ENCODE assay signal across 14 mouse cellular contexts in genomic region chr17:47230715-47231114, GRCm38 (mm10).
DNase-seq lines count a peak whose midpoint lies in the region; ATAC-seq and TF ChIP-seq lines count a peak whose summit lies in the region.
"Had no signal": no experiment of that assay in that cellular context is flagged by ENCODE, and none has a peak within 500 bp of the region (broad histone marks: within the 10 kb centered on the region; RNA-seq: fewer than 3 reads in every experiment).

No protein-coding gene starts in this region.

- H3K9me3 ChIP-seq in hindbrain, embryonic 11.5 days (ENCODE audit: control insufficient read depth, low read length): no peaks in the 10 kb centered on the region
- H3K9me3 ChIP-seq in hindbrain, embryonic 12.5 days (replicated peaks): no peaks in the 10 kb centered on the region; the same call in 1 of the 2 replicates
- no peaks in the 10 kb centered on the region for H3K9me3 ChIP-seq in midbrain, postnatal 0 days (ENCODE audit: low read length)
- no peaks in the 10 kb centered on the region for H3K9me3 ChIP-seq in midbrain, embryonic 16.5 days (replicated peaks; ENCODE audit: control insufficient read depth, low read length, poor library complexity, severe bottlenecking)
- H3K9me3 ChIP-seq in G1E (replicated peaks): no peaks in the 10 kb centered on the region
- no peaks in the 10 kb centered on the region for H3K9me3 ChIP-seq in liver, postnatal 0 days (ENCODE audit: low read length)
- H3K9me3 ChIP-seq in forebrain, embryonic 11.5 days (ENCODE audit: control insufficient read depth, low read length): no peaks in the 10 kb centered on the region
- H3K9me3 ChIP-seq: embryonic facial prominence, embryonic 15.5 days; limb, embryonic 15.5 days; midbrain, embryonic 12.5 days had no signal

- over 99% methylated on average over 10 of the region's 10 CpGs for WGBS in hindbrain, embryonic 11.5 days
- WGBS in hindbrain, embryonic 12.5 days: 89% methylated on average over 10 of the region's 10 CpGs
- 98% methylated on average over 10 of the region's 10 CpGs for WGBS in midbrain, postnatal 0 days
- 98% methylated on average over 10 of the region's 10 CpGs for WGBS in midbrain, embryonic 16.5 days
- 90% methylated on average over 10 of the region's 10 CpGs for WGBS in liver, postnatal 0 days (ENCODE audit: insufficient replicate concordance)
- 92% methylated on average over 10 of the region's 10 CpGs for WGBS in forebrain, embryonic 11.5 days

- ATAC-seq in hindbrain, embryonic 11.5 days (ENCODE audit: low FRiP score): no peak
- no peak for ATAC-seq in hindbrain, embryonic 12.5 days (ENCODE audit: low FRiP score)
- no peak for ATAC-seq in midbrain, postnatal 0 days (ENCODE audit: low FRiP score)
- ATAC-seq in midbrain, embryonic 16.5 days: no peak
- ATAC-seq in G1E (ENCODE audit: extremely low read depth, insufficient number of reproducible peaks, low FRiP score, poor library complexity, severe bottlenecking): no peak
- ATAC-seq in liver, postnatal 0 days: no peak
- no peak for ATAC-seq in megakaryocyte-erythroid progenitor cell, adult 5-6 weeks (replicated peaks; ENCODE audit: low FRiP score, low TSS enrichment, poor library complexity, severe bottlenecking)
- ATAC-seq in forebrain, embryonic 11.5 days (replicated peaks; ENCODE audit: low FRiP score): no peak

- no peaks in the 10 kb centered on the region for H3K4me1 ChIP-seq in hindbrain, embryonic 11.5 days (replicated peaks; ENCODE audit: control insufficient read depth, insufficient read depth, low read length)
- no peaks in the 10 kb centered on the region for H3K4me1 ChIP-seq in hindbrain, embryonic 12.5 days
- 0 out of 2 replicates have a peak, but pooled peaks cover under 1% of the 10 kb centered on the region for H3K4me1 ChIP-seq in midbrain, postnatal 0 days (ENCODE audit: insufficient read depth, low read length)
- H3K4me1 ChIP-seq in midbrain, embryonic 16.5 days (ENCODE audit: control insufficient read depth, insufficient read depth, low read length): no peaks in the 10 kb centered on the region
- H3K4me1 ChIP-seq in G1E (ENCODE audit: insufficient read depth, low read depth, low read length): no peaks in the 10 kb centered on the region
- peaks cover 2% of the 10 kb centered on the region for H3K4me1 ChIP-seq in liver, postnatal 0 days (ENCODE audit: insufficient read depth)
- no peaks in the 10 kb centered on the region for H3K4me1 ChIP-seq in forebrain, embryonic 11.5 days (replicated peaks; ENCODE audit: control insufficient read depth, insufficient read depth, low read length)
- H3K4me1 ChIP-seq: midbrain, embryonic 12.5 days had no signal

- no peak overlapping the region for H3K27ac ChIP-seq in hindbrain, embryonic 11.5 days (ENCODE audit: low read depth, low read length)
- H3K27ac ChIP-seq in hindbrain, embryonic 12.5 days: no peak overlapping the region
- no peak overlapping the region for H3K27ac ChIP-seq in midbrain, postnatal 0 days (ENCODE audit: low read depth, low read length)
- H3K27ac ChIP-seq in midbrain, embryonic 16.5 days (ENCODE audit: low read length): no peak overlapping the region
- H3K27ac ChIP-seq in liver, postnatal 0 days (ENCODE audit: low read depth): no peak overlapping the region
- no peak overlapping the region for H3K27ac ChIP-seq in forebrain, embryonic 11.5 days (ENCODE audit: low read depth, low read length)
- H3K27ac ChIP-seq: embryonic facial prominence, embryonic 15.5 days; limb, embryonic 15.5 days; midbrain, embryonic 12.5 days had no signal

- no peak overlapping the region for H3K4me3 ChIP-seq in hindbrain, embryonic 11.5 days (ENCODE audit: low read depth, low read length)
- H3K4me3 ChIP-seq in hindbrain, embryonic 12.5 days: no peak overlapping the region
- no peak overlapping the region for H3K4me3 ChIP-seq in midbrain, postnatal 0 days (ENCODE audit: low read depth, low read length)
- no peak overlapping the region for H3K4me3 ChIP-seq in midbrain, embryonic 16.5 days (ENCODE audit: low read depth, low read length)
- H3K4me3 ChIP-seq in G1E (ENCODE audit: low read depth, low read length): no peak overlapping the region
- no peak overlapping the region for H3K4me3 ChIP-seq in liver, postnatal 0 days (ENCODE audit: low read depth, low read length)
- no peak overlapping the region for H3K4me3 ChIP-seq in forebrain, embryonic 11.5 days (ENCODE audit: low read depth, low read length)
- H3K4me3 ChIP-seq: embryonic facial prominence, embryonic 15.5 days; limb, embryonic 15.5 days; midbrain, embryonic 12.5 days had no signal

- no peak overlapping the region for H3K9ac ChIP-seq in hindbrain, embryonic 11.5 days (ENCODE audit: low read depth, low read length)
- no peak overlapping the region for H3K9ac ChIP-seq in hindbrain, embryonic 12.5 days
- H3K9ac ChIP-seq in midbrain, postnatal 0 days (replicated peaks; ENCODE audit: low read length, poor library complexity, severe bottlenecking): no peak overlapping the region
- H3K9ac ChIP-seq in midbrain, embryonic 16.5 days (ENCODE audit: low read depth, low read length): no peak overlapping the region
- no peak overlapping the region for H3K9ac ChIP-seq in liver, postnatal 0 days (replicated peaks)
- H3K9ac ChIP-seq in forebrain, embryonic 11.5 days (ENCODE audit: low read length): no peak overlapping the region
- H3K9ac ChIP-seq: embryonic facial prominence, embryonic 15.5 days; limb, embryonic 15.5 days; midbrain, embryonic 12.5 days had no signal

- peak; percentile 38 for TF ChIP-seq CTCF in midbrain, postnatal 0 days (IDR thresholded peaks at IDR 0.05)
- 0 out of 2 replicates have a peak, but pooled peaks have one; percentile 7 for TF ChIP-seq CTCF in G1E (IDR thresholded peaks at IDR 0.05; ENCODE audit: low read depth, low read length)
- peak; percentile 57 for TF ChIP-seq CTCF in liver, postnatal 0 days (IDR thresholded peaks at IDR 0.05; ENCODE audit: low read depth)

- no peak overlapping the region for H3K4me2 ChIP-seq in hindbrain, embryonic 11.5 days (replicated peaks; ENCODE audit: low read depth, low read length)
- no peak overlapping the region for H3K4me2 ChIP-seq in hindbrain, embryonic 12.5 days (replicated peaks)
- H3K4me2 ChIP-seq in midbrain, postnatal 0 days (ENCODE audit: low read depth, low read length, poor library complexity, severe bottlenecking): no peak overlapping the region
- no peak overlapping the region for H3K4me2 ChIP-seq in midbrain, embryonic 16.5 days (ENCODE audit: low read length)
- no peak overlapping the region for H3K4me2 ChIP-seq in liver, postnatal 0 days (ENCODE audit: low read depth, low read length)
- H3K4me2 ChIP-seq in forebrain, embryonic 11.5 days (ENCODE audit: low read depth, low read length, severe bottlenecking): no peak overlapping the region
- H3K4me2 ChIP-seq: embryonic facial prominence, embryonic 15.5 days; heart, embryonic 11.5 days; limb, embryonic 15.5 days; midbrain, embryonic 12.5 days had no signal

- no peaks in the 10 kb centered on the region for H3K27me3 ChIP-seq in hindbrain, embryonic 11.5 days (ENCODE audit: control insufficient read depth, insufficient read depth, low read length)
- H3K27me3 ChIP-seq in hindbrain, embryonic 12.5 days: no peaks in the 10 kb centered on the region
- no peaks in the 10 kb centered on the region for H3K27me3 ChIP-seq in midbrain, postnatal 0 days (ENCODE audit: insufficient read depth, low read length)
- no peaks in the 10 kb centered on the region for H3K27me3 ChIP-seq in midbrain, embryonic 16.5 days (ENCODE audit: control insufficient read depth, insufficient read depth, low read depth, low read length)
- peaks cover 11% of the 10 kb centered on the region; the same call in 1 of the 2 replicates for H3K27me3 ChIP-seq in G1E (ENCODE audit: insufficient read depth, low read length)
- H3K27me3 ChIP-seq in liver, postnatal 0 days (ENCODE audit: insufficient read depth, low read length): no peaks in the 10 kb centered on the region
- H3K27me3 ChIP-seq in forebrain, embryonic 11.5 days (ENCODE audit: control insufficient read depth, insufficient read depth, low read length): no peaks in the 10 kb centered on the region
- H3K27me3 ChIP-seq: embryonic facial prominence, embryonic 15.5 days; limb, embryonic 15.5 days; midbrain, embryonic 12.5 days had no signal

- H3K36me3 ChIP-seq in hindbrain, embryonic 11.5 days (ENCODE audit: control insufficient read depth, insufficient read depth, low read length): peaks cover 4% of the 10 kb centered on the region
- peaks cover 26% of the 10 kb centered on the region for H3K36me3 ChIP-seq in hindbrain, embryonic 12.5 days
- H3K36me3 ChIP-seq in midbrain, postnatal 0 days (ENCODE audit: insufficient read depth, low read length): peaks cover 12% of the 10 kb centered on the region
- H3K36me3 ChIP-seq in midbrain, embryonic 16.5 days (ENCODE audit: control insufficient read depth, insufficient read depth, low read length): peaks cover 14% of the 10 kb centered on the region
- no peaks in the 10 kb centered on the region for H3K36me3 ChIP-seq in G1E (replicated peaks)
- no peaks in the 10 kb centered on the region; the same call in 1 of the 2 replicates for H3K36me3 ChIP-seq in liver, postnatal 0 days (replicated peaks; ENCODE audit: insufficient read depth, low read length)
- H3K36me3 ChIP-seq in forebrain, embryonic 11.5 days (ENCODE audit: control insufficient read depth, insufficient read depth, low read length): no peaks in the 10 kb centered on the region; the same call in 1 of the 2 replicates

- no peak for TF ChIP-seq EP300 in liver, postnatal 0 days (IDR thresholded peaks at IDR 0.05; ENCODE audit: low read depth)

- DNase-seq in hindbrain, embryonic 11.5 days (ENCODE audit: low spot score): peak; percentile 10
- DNase-seq in midbrain, postnatal 0 days (ENCODE audit: low spot score): no peak
- DNase-seq in G1E (ENCODE audit: low spot score): no peak
- peak; percentile 33 for DNase-seq in liver, postnatal 0 days
- no peak for DNase-seq in forebrain, embryonic 11.5 days (ENCODE audit: low spot score)
- DNase-seq: adrenal gland, postnatal 14 days; cerebellum, adult 8-10 months had no signal

Comparison
In these comparisons a context has a peak if more than half of its experiments do, and no peak if none do; other contexts are left out.
1. DNase-seq: peak in hindbrain, embryonic 11.5 days (single experiment) and liver, postnatal 0 days (single experiment); none in midbrain, postnatal 0 days (single experiment), G1E (single experiment) and forebrain, embryonic 11.5 days (single experiment).
2. CTCF ChIP-seq: peak in every context shown above with its lines; median percentile 57 in liver, postnatal 0 days; 38 in midbrain, postnatal 0 days; 7 in G1E.